Comparison of ENCODE assay signal across 12 mouse cellular contexts in the genomic region with DNA sequence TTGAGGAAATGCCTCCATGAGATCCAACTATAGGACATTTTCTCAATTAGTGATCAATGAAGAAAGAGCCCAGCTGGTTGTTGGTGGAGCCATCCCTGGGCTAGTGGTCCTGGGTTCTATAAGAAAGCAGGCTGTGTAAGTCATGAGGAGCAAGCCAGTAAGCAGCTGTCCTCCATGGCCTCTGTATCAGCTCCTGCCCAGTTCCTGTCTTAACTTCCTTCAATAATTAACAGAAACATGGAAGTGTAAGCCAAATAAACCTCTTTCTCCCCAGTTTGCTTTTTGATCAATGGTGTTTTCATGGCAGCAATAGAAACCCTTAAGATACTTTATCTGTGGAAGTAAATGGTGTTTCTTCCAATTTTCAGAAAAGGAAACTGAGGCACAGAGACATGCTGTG. TPM values are rescaled to one million over a fixed set of nuclear protein-coding genes. Genes with fewer than 3 reads are reported as not detected.
DNase-seq lines count a peak whose midpoint lies in the region; ATAC-seq and TF ChIP-seq lines count a peak whose summit lies in the region.
"Had no signal": no experiment of that assay in that cellular context is flagged by ENCODE, and none has a peak within 500 bp of the region (broad histone marks: within the 10 kb centered on the region; RNA-seq: fewer than 3 reads in every experiment).

No protein-coding gene starts in this region.

- TF ChIP-seq CTCF in heart, adult 2 months (IDR thresholded peaks at IDR 0.05): no peak
- no peak for TF ChIP-seq CTCF in liver, embryonic 14.5 days (IDR thresholded peaks at IDR 0.05; ENCODE audit: low read depth)
- TF ChIP-seq CTCF in gastrocnemius, adult 2 months (IDR thresholded peaks at IDR 0.05): no peak

- TF ChIP-seq POLR2A in heart, adult 2 months (IDR thresholded peaks at IDR 0.05; ENCODE audit: insufficient read depth, low read depth, low read length): no peak

- DNase-seq in heart, adult 2 months: no peak
- DNase-seq in neural tube, embryonic 10.5 days (ENCODE audit: extremely low spot score, low spot score): no peak
- no peak for DNase-seq in liver, embryonic 14.5 days (ENCODE audit: low read depth in 3 of 3, low spot score in 3 of 3)
- DNase-seq in adrenal gland, adult 2 months: no peak
- DNase-seq in gastrocnemius, adult 2 months: no peak

- no peak overlapping the region for H3K9ac ChIP-seq in heart, embryonic 11.5 days (ENCODE audit: low read depth, low read length)
- no peak overlapping the region for H3K9ac ChIP-seq in heart, adult 2 months (ENCODE audit: low read depth, low read length)
- no peak overlapping the region for H3K9ac ChIP-seq in neural tube, embryonic 12.5 days
- peak overlapping the region; percentile 85 for H3K9ac ChIP-seq in liver, embryonic 14.5 days (replicated peaks)

- H3K27ac ChIP-seq in heart, embryonic 11.5 days (ENCODE audit: low read depth, low read length): no peak overlapping the region
- no peak overlapping the region for H3K27ac ChIP-seq in heart, adult 2 months
- H3K27ac ChIP-seq in neural tube, embryonic 12.5 days: no peak overlapping the region
- H3K27ac ChIP-seq in liver, embryonic 14.5 days: peak overlapping the region; percentile 84
- H3K27ac ChIP-seq in gastrocnemius, adult 2 months: no peak overlapping the region

- peaks cover 33% of the 10 kb centered on the region for H3K4me1 ChIP-seq in heart, embryonic 11.5 days (ENCODE audit: control insufficient read depth, insufficient read depth, low read length)
- peaks cover 21% of the 10 kb centered on the region for H3K4me1 ChIP-seq in heart, adult 2 months (ENCODE audit: control insufficient read depth, insufficient read depth, low read length)
- H3K4me1 ChIP-seq in neural tube, embryonic 12.5 days: peaks cover 32% of the 10 kb centered on the region
- peaks cover 57 to 73% of the 10 kb centered on the region in 2 experiments for H3K4me1 ChIP-seq in liver, embryonic 14.5 days (replicated peaks; ENCODE audit: control insufficient read depth in 2 of 2, insufficient read depth in 2 of 2, low read length in 1 of 2)

- H3K4me2 ChIP-seq in heart, embryonic 11.5 days: peak overlapping the region; percentile 81
- H3K4me2 ChIP-seq in neural tube, embryonic 12.5 days (replicated peaks): peak overlapping the region; percentile 83
- H3K4me2 ChIP-seq in liver, embryonic 14.5 days (ENCODE audit: low read depth): peak overlapping the region; percentile 95

- intact Hi-C loops in heart, adult 2 months (cut with DNase I): no loop called here
- intact Hi-C loops in gastrocnemius, adult 2 months (cut with DNase I): no loop called here

- ATAC-seq in heart, embryonic 11.5 days (replicated peaks; ENCODE audit: insufficient number of reproducible peaks, low FRiP score, low TSS enrichment): no peak
- no peak for ATAC-seq in neural tube, embryonic 12.5 days (ENCODE audit: low FRiP score, low read depth)
- ATAC-seq in liver, embryonic 14.5 days (ENCODE audit: insufficient read depth): no peak
- ATAC-seq in monocyte, adult 5-6 weeks (replicated peaks; ENCODE audit: insufficient number of reproducible peaks, low FRiP score, low TSS enrichment, poor library complexity, severe bottlenecking): no peak

- no peak for TF ChIP-seq EP300 in heart, adult 2 months (IDR thresholded peaks at IDR 0.05; ENCODE audit: insufficient read depth, low read depth, low read length)
- no peak for TF ChIP-seq EP300 in liver, embryonic 14.5 days (IDR thresholded peaks at IDR 0.05; ENCODE audit: low read depth)

- no peaks in the 10 kb centered on the region for H3K36me3 ChIP-seq in heart, embryonic 11.5 days (ENCODE audit: control insufficient read depth, insufficient read depth, low read length)
- no peaks in the 10 kb centered on the region for H3K36me3 ChIP-seq in heart, adult 2 months (ENCODE audit: control insufficient read depth, insufficient read depth, low read length)
- peaks cover 6% of the 10 kb centered on the region; the same call in 1 of the 2 replicates for H3K36me3 ChIP-seq in neural tube, embryonic 12.5 days
- peaks cover 7% of the 10 kb centered on the region for H3K36me3 ChIP-seq in liver, embryonic 14.5 days (replicated peaks; ENCODE audit: control insufficient read depth, insufficient read depth, low read depth)

- H3K27me3 ChIP-seq in heart, embryonic 11.5 days (ENCODE audit: control insufficient read depth, insufficient read depth, low read length): no peaks in the 10 kb centered on the region
- H3K27me3 ChIP-seq in heart, adult 2 months (ENCODE audit: control insufficient read depth, insufficient read depth, low read length): no peaks in the 10 kb centered on the region
- H3K27me3 ChIP-seq in neural tube, embryonic 12.5 days (replicated peaks): 0 out of 2 replicates have a peak, but pooled peaks cover 3% of the 10 kb centered on the region
- no peaks in the 10 kb centered on the region for H3K27me3 ChIP-seq in liver, embryonic 14.5 days (ENCODE audit: control insufficient read depth, insufficient read depth, low read length)

- no peaks in the 10 kb centered on the region; the same call in 1 of the 2 replicates for H3K79me2 ChIP-seq in heart, adult 2 months (replicated peaks; ENCODE audit: control insufficient read depth, insufficient read depth, low read length)

- H3K9me3 ChIP-seq in heart, embryonic 11.5 days (replicated peaks; ENCODE audit: control insufficient read depth, low read length): no peaks in the 10 kb centered on the region
- no peaks in the 10 kb centered on the region for H3K9me3 ChIP-seq in neural tube, embryonic 12.5 days
- no peaks in the 10 kb centered on the region for H3K9me3 ChIP-seq in liver, embryonic 14.5 days (ENCODE audit: control insufficient read depth, low read length)

- no peak overlapping the region; the same call in 1 of the 2 replicates for H3K4me3 ChIP-seq in heart, embryonic 11.5 days (ENCODE audit: low read depth, low read length)
- H3K4me3 ChIP-seq in heart, adult 2 months: no peak overlapping the region
- no peak overlapping the region for H3K4me3 ChIP-seq in neural tube, embryonic 12.5 days
- peak overlapping the region in 1 of 2 experiments; percentile 80; a peak in 2 of 4 replicates for H3K4me3 ChIP-seq in liver, embryonic 14.5 days (ENCODE audit: insufficient read depth in 1 of 2, low read depth in 2 of 2, low read length in 2 of 2)
- H3K4me3 ChIP-seq in gastrocnemius, adult 2 months: no peak overlapping the region

RNA-seq across cellular contexts. Expression of gene Carhsp1, which starts 0.9 kb away (rescaled TPM):
- 39.1 and 42.4 TPM in 2 replicates for polyA plus RNA-seq in heart, embryonic 11.5 days (2014; fragmentation: Nextera tagmentation; extraction: Ambion mirVana)
- 10 to 100 TPM; 15.2 to 18.3 TPM for total RNA-seq in heart, adult 2 months (2021)
- 27.1 and 30.5 TPM in 2 replicates for polyA plus RNA-seq in heart, adult 2 months (2012; rRNA removed)
- 254 and 261 TPM in 2 replicates for polyA plus RNA-seq in neural tube, embryonic 12.5 days (2016; fragmentation: Nextera tagmentation; extraction: Ambion mirVana)
- polyA plus RNA-seq in liver, embryonic 14.5 days (2012; rRNA removed): 31.2 and 38.7 TPM in 2 replicates
- 30.8 and 31.3 TPM in 2 replicates for polyA plus RNA-seq in liver, embryonic 14.5 days (2014; fragmentation: Nextera tagmentation; extraction: Ambion mirVana)
- total RNA-seq in adrenal gland, adult 2 months (2021): 100 to 1,000 TPM in 1 of 2 experiments, 10 to 100 TPM in 1; 52.0 to 120 TPM
- polyA plus RNA-seq in adrenal gland, adult 2 months (2012; rRNA removed): 233 and 404 TPM in 2 replicates
- 21.1 to 24.1 TPM (median 21.4 TPM) in 3 replicates for total RNA-seq in monocyte, adult 5-6 weeks (2017)
- 1 to 10 TPM; 5.8 to 8.7 TPM for total RNA-seq in gastrocnemius, adult 2 months (2021)

RNA-seq across cellular contexts. Expression of gene Gm5767, which starts 7.8 kb away (rescaled TPM):
- not detected in 2 replicates for polyA plus RNA-seq in heart, embryonic 11.5 days (2014; fragmentation: Nextera tagmentation; extraction: Ambion mirVana)
- total RNA-seq in heart, adult 2 months (2021): not detected
- 0.39 TPM in 1 of 2 replicates, not detected in the other for polyA plus RNA-seq in heart, adult 2 months (2012; rRNA removed)
- polyA plus RNA-seq in neural tube, embryonic 12.5 days (2016; fragmentation: Nextera tagmentation; extraction: Ambion mirVana): not detected in 2 replicates
- polyA plus RNA-seq in liver, embryonic 14.5 days (2012; rRNA removed): 0.07 TPM in 1 of 2 replicates, not detected in the other
- polyA plus RNA-seq in liver, embryonic 14.5 days (2014; fragmentation: Nextera tagmentation; extraction: Ambion mirVana): not detected in 2 replicates
- total RNA-seq in adrenal gland, adult 2 months (2021): not detected
- polyA plus RNA-seq in adrenal gland, adult 2 months (2012; rRNA removed): 0.25 and 0.29 TPM in 2 replicates
- total RNA-seq in monocyte, adult 5-6 weeks (2017): 2.6 TPM in 1 of 3 replicates, not detected in the others
- not detected for total RNA-seq in gastrocnemius, adult 2 months (2021)
- total RNA-seq: gastrocnemius, adult 8-10 months; left cerebral cortex, postnatal 14 days; megakaryocyte progenitor cell, adult 5-6 weeks had no signal
- polyA plus RNA-seq: stomach, embryonic 14.5 days had no signal

RNA-seq across cellular contexts. Expression of gene Tmem186, which starts 35.3 kb away (rescaled TPM):
- 10.5 and 16.3 TPM in 2 replicates for polyA plus RNA-seq in heart, embryonic 11.5 days (2014; fragmentation: Nextera tagmentation; extraction: Ambion mirVana)
- 10 to 100 TPM; 17.2 to 19.1 TPM for total RNA-seq in heart, adult 2 months (2021)
- polyA plus RNA-seq in heart, adult 2 months (2012; rRNA removed): 13.7 and 20.0 TPM in 2 replicates
- polyA plus RNA-seq in neural tube, embryonic 12.5 days (2016; fragmentation: Nextera tagmentation; extraction: Ambion mirVana): 22.7 and 24.2 TPM in 2 replicates
- 6.2 and 7.9 TPM in 2 replicates for polyA plus RNA-seq in liver, embryonic 14.5 days (2012; rRNA removed)
- 6.3 and 6.5 TPM in 2 replicates for polyA plus RNA-seq in liver, embryonic 14.5 days (2014; fragmentation: Nextera tagmentation; extraction: Ambion mirVana)
- 10 to 100 TPM; 15.3 to 22.1 TPM for total RNA-seq in adrenal gland, adult 2 months (2021)
- polyA plus RNA-seq in adrenal gland, adult 2 months (2012; rRNA removed): 15.6 and 16.2 TPM in 2 replicates
- total RNA-seq in monocyte, adult 5-6 weeks (2017): 5.5 to 11.7 TPM (median 8.6 TPM) in 3 replicates
- 10 to 100 TPM; 12.4 to 12.9 TPM for total RNA-seq in gastrocnemius, adult 2 months (2021)

RNA-seq across cellular contexts. Expression of gene Pmm2, which starts 35.3 kb away (rescaled TPM):
- 38.5 and 40.3 TPM in 2 replicates for polyA plus RNA-seq in heart, embryonic 11.5 days (2014; fragmentation: Nextera tagmentation; extraction: Ambion mirVana)
- total RNA-seq in heart, adult 2 months (2021): 10 to 100 TPM; 28.8 to 29.1 TPM
- polyA plus RNA-seq in heart, adult 2 months (2012; rRNA removed): 38.8 and 50.2 TPM in 2 replicates
- 47.3 and 49.3 TPM in 2 replicates for polyA plus RNA-seq in neural tube, embryonic 12.5 days (2016; fragmentation: Nextera tagmentation; extraction: Ambion mirVana)
- 22.1 and 23.0 TPM in 2 replicates for polyA plus RNA-seq in liver, embryonic 14.5 days (2012; rRNA removed)
- 25.4 and 25.5 TPM in 2 replicates for polyA plus RNA-seq in liver, embryonic 14.5 days (2014; fragmentation: Nextera tagmentation; extraction: Ambion mirVana)
- 10 to 100 TPM; 48.1 to 53.8 TPM for total RNA-seq in adrenal gland, adult 2 months (2021)
- polyA plus RNA-seq in adrenal gland, adult 2 months (2012; rRNA removed): 54.1 and 75.1 TPM in 2 replicates
- total RNA-seq in monocyte, adult 5-6 weeks (2017): 54.1 to 79.6 TPM (median 75.7 TPM) in 3 replicates
- 10 to 100 TPM; 14.9 to 24.0 TPM for total RNA-seq in gastrocnemius, adult 2 months (2021)
